Mouse (Mus musculus) kidney, adult 11 months (tissue): ENCODE measurements around the gene Anxa1.
A peak's percentile ranks its signal among the peaks of the same experiment; 100 is the strongest.

Source experiments
- DNase-seq: peaks from one replicate; pipeline ENCODE4 v3.0.0; 2022

The Anxa1 gene

GRCm38 (mm10) chr19:20370175-20370574 is 20.6 kb downstream of the Anxa1 start:
- DNase-seq = no peak

DNA sequence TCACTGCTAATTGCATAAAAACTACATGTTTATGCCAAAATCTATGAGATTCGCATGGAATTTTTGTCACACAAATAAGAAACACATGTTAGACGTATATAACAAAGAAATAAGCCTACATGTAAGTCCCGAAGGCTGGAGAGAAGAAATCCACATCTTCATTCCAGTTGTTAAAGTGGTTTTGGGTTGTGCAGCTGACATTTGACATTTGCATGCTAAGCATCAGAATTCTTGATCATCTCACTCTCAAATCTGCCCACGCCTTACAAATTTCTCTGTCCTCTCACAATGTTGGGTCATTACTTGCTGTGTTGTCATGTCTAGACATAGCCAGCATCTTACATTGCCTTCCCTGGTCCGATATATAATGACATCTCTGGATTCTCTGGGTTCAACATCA is 24.2 kb downstream of the Anxa1 start:
- DNase-seq = no peak

- no peak for DNase-seq
Observed at GRCm38 (mm10) chr19:20366010-20366409, 24.7 kb downstream of the Anxa1 start.

GRCm38 (mm10) chr19:20365364-20365763 is 25.4 kb downstream of the Anxa1 start:
- no peak for DNase-seq

GRCm38 (mm10) chr19:20364931-20365330 is 25.8 kb downstream of the Anxa1 start:
- DNase-seq = no peak

- DNase-seq = no peak
Observed at GRCm38 (mm10) chr19:20363221-20363620, 27.5 kb downstream of the Anxa1 start.

DNA sequence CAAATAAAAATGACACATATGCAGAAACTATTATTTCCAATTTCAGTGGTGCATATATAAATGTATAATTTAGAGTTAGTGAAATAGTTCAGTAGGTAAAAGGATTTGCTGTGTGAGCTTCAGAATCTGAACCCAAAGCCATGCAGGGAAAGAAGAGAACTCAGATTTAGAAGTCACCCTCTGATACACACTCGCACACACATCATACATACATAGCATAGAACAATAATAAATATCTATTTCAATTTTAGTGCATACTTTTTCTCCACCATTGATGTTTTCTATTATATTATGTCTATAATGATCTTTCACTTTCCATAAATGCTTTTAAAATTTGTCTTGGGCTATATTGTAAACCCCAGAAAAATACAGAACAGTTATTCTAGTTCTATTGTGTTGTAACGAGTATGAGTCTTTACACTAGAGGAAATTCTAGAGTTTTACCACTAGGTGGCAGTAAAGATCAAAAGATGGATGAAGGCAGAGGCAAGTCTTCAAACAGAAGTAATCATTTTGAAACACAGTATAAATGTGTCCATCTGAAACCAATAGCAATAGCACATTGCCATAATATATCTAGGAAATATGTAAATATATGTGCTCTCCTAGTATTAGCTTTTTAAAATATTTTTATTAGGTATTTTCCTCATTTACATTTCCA is 28.7 kb downstream of the Anxa1 start:
- no peak for DNase-seq

DNA sequence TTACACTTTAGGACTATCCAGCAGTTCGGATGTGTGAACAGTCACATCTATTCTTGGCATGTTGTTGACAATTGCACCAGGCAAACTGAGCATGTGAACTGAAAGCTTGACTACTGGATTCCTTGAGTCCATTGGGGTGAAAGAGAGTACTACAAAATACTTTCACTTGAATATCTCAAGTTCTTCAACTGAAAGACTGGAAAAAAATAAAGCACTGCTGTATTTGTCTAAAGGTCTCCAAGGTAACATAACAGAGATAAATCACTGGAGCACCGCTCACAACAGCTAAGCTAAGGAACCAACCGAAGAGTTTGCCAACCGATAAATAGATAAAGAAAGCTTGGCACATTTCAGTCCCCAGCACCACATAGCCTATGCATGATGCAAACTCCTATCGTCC is 32.1 kb downstream of the Anxa1 start:
- DNase-seq = no peak

GRCm38 (mm10) chr19:20345317-20345917 is 45.3 kb downstream of the Anxa1 start:
- peak; percentile 33 for DNase-seq

DNA sequence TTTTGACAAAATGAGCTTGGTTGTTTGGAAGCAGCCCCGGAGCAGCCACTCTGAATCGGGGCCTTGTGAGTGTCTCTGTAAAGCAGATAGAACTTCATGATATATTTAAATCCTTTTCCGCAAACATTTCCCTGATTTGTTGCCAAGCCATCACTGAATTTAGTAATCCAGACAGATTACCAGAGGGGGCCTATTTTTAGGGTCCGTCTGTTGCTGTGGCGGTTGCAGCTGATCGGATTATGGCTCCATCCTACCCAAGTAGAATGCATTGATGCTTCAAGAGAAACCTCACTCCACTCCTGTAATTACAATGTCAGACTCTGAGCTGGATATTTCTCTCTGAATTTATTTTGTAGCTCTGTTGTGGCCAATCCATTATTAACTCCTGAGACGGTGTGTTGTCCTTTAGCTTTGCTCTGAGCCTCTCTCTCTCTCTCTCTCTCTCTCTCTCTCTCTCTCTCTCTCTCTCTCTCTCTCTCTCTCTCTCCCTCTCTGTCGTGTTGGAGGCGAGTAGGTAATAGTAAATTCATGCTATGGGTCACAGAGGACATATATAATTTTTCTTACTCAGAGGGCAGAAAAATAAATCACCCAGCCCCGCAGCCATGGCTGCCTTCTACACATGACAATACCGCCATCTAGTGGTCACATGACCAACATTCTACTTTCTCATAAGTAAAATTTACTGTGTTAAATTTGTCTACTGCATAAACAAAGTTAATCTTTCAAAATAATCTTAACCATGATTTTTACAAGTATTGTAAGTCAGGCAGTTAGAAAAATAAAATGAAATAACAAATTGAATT is 46.0 kb downstream of the Anxa1 start:
- DNase-seq = no peak

DNA sequence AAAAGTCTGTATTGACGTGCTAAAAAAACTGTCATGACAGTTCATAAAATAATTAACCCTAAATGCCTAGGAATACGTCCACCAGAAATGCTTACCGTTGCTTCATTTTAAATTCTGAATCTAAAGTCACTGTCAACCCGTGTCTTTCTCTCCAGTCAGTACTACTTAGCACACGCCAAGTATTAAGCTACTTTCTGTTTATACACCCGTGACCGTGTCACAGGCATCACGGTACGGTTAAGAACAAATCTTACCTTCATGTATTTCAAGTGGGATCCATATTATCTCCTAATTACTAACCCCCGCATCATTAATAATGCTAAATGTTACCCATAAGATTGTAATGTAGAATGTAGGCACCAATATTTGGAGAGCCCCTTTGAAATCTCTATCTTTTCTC is 46.7 kb downstream of the Anxa1 start:
- DNase-seq = no peak
